Mouse (Mus musculus): ENCODE results near the gene Pgpep1l. TPM values are rescaled to one million over a fixed set of nuclear protein-coding genes. Genes with fewer than 3 reads are reported as not detected.

The Pgpep1l gene
- polyA plus RNA-seq, 1 experiment, result 0.36 TPM

- Histone ChIP-seq H3K27ac (ENCODE audit: insufficient read depth, low read length) (no peak overlapping the region), H3K27me3 (ENCODE audit: control insufficient read depth, insufficient read depth, low read length) (no peaks in the 10 kb centered on the region), H3K4me3 (ENCODE audit: extremely low read depth, insufficient read depth, insufficient read length) (no peak overlapping the region), H3K4me1 (ENCODE audit: control insufficient read depth, insufficient read depth, insufficient read length) (peaks cover 3% of the 10 kb centered on the region; the same call in 1 of the 2 replicates), H3K36me3 (ENCODE audit: control insufficient read depth, insufficient read depth, low read length) (no peaks in the 10 kb centered on the region)
- TF ChIP-seq CTCF (IDR thresholded peaks at IDR 0.05; ENCODE audit: extremely low read depth, insufficient read depth, insufficient read length, insufficient replicate concordance) (no peak), POLR2A (IDR thresholded peaks at IDR 0.05; ENCODE audit: low read depth, low read length) (no peak)
- DNase-seq (ENCODE audit: low read depth in 1 of 2, low spot score in 2 of 2), result peak in 1 of 2 experiments; percentile 31
- 31% methylated on average over 6 of the region's 6 CpGs for WGBS
Observed at GRCm38 (mm10) chr7:68209039-68209438, 55.0 kb downstream of the Pgpep1l start.

GRCm38 (mm10) chr7:68205776-68206427 is 58.1 kb downstream of the Pgpep1l start:
- Histone ChIP-seq H3K4me3 (ENCODE audit: extremely low read depth, insufficient read depth, insufficient read length) (no peak overlapping the region), H3K36me3 (ENCODE audit: control insufficient read depth, insufficient read depth, low read length) (no peaks in the 10 kb centered on the region)

GRCm38 (mm10) chr7:68199609-68200008 is 64.4 kb downstream of the Pgpep1l start:
- Histone ChIP-seq H3K36me3 (ENCODE audit: control insufficient read depth, insufficient read depth, low read length) (no peaks in the 10 kb centered on the region; the same call in 1 of the 2 replicates), H3K4me1 (ENCODE audit: control insufficient read depth, insufficient read depth, insufficient read length) (no peaks in the 10 kb centered on the region), H3K27me3 (ENCODE audit: control insufficient read depth, insufficient read depth, low read length) (no peaks in the 10 kb centered on the region), H3K27ac (ENCODE audit: insufficient read depth, low read length) (no peak overlapping the region), H3K4me3 (ENCODE audit: extremely low read depth, insufficient read depth, insufficient read length) (no peak overlapping the region)
- DNase-seq (ENCODE audit: low read depth in 1 of 2, low spot score in 2 of 2), result no peak
- WGBS, result 92% methylated on average over 7 of the region's 7 CpGs
- no peak for TF ChIP-seq CTCF (IDR thresholded peaks at IDR 0.05; ENCODE audit: extremely low read depth, insufficient read depth, insufficient read length, insufficient replicate concordance)

More at GRCm38 (mm10) chr7:68205776-68206427, 58.1 kb downstream of the Pgpep1l start:
- Histone ChIP-seq H3K27ac (ENCODE audit: insufficient read depth, low read length) (no peak overlapping the region), H3K4me1 (ENCODE audit: control insufficient read depth, insufficient read depth, insufficient read length) (no peaks in the 10 kb centered on the region), H3K27me3 (ENCODE audit: control insufficient read depth, insufficient read depth, low read length) (no peaks in the 10 kb centered on the region)
- WGBS, result 85% methylated on average over 8 of the region's 8 CpGs
- no peak for DNase-seq (ENCODE audit: low read depth in 1 of 2, low spot score in 2 of 2)
- TF ChIP-seq CTCF (IDR thresholded peaks at IDR 0.05; ENCODE audit: extremely low read depth, insufficient read depth, insufficient read length, insufficient replicate concordance) (no peak), POLR2A (IDR thresholded peaks at IDR 0.05; ENCODE audit: low read depth, low read length) (no peak)

GRCm38 (mm10) chr7:68193958-68194695 is 69.9 kb downstream of the Pgpep1l start:
- WGBS, result 70% methylated on average over 15 of the region's 15 CpGs
- Histone ChIP-seq H3K36me3 (ENCODE audit: control insufficient read depth, insufficient read depth, low read length) (no peaks in the 10 kb centered on the region; the same call in 1 of the 2 replicates), H3K27me3 (ENCODE audit: control insufficient read depth, insufficient read depth, low read length) (no peaks in the 10 kb centered on the region), H3K4me1 (ENCODE audit: control insufficient read depth, insufficient read depth, insufficient read length) (no peaks in the 10 kb centered on the region), H3K4me3 (ENCODE audit: extremely low read depth, insufficient read depth, insufficient read length) (no peak overlapping the region), H3K27ac (ENCODE audit: insufficient read depth, low read length) (no peak overlapping the region)
- DNase-seq (ENCODE audit: low read depth in 1 of 2, low spot score in 2 of 2), result no peak
- TF ChIP-seq CTCF (IDR thresholded peaks at IDR 0.05; ENCODE audit: extremely low read depth, insufficient read depth, insufficient read length, insufficient replicate concordance) (no peak), POLR2A (IDR thresholded peaks at IDR 0.05; ENCODE audit: low read depth, low read length) (no peak)

- Histone ChIP-seq H3K27ac (ENCODE audit: insufficient read depth, low read length) (no peak overlapping the region), H3K4me3 (ENCODE audit: extremely low read depth, insufficient read depth, insufficient read length) (no peak overlapping the region), H3K4me1 (ENCODE audit: control insufficient read depth, insufficient read depth, insufficient read length) (no peaks in the 10 kb centered on the region), H3K36me3 (ENCODE audit: control insufficient read depth, insufficient read depth, low read length) (no peaks in the 10 kb centered on the region), H3K27me3 (ENCODE audit: control insufficient read depth, insufficient read depth, low read length) (no peaks in the 10 kb centered on the region)
- 75% methylated on average over 13 of the region's 13 CpGs for WGBS
- peak; percentile 28; the same call in 1 of the 2 replicates for TF ChIP-seq CTCF (IDR thresholded peaks at IDR 0.05; ENCODE audit: extremely low read depth, insufficient read depth, insufficient read length, insufficient replicate concordance)
- TF ChIP-seq POLR2A (IDR thresholded peaks at IDR 0.05; ENCODE audit: low read depth, low read length), result no peak
- peak; percentile 11 to 12 for DNase-seq (ENCODE audit: low read depth in 1 of 2, low spot score in 2 of 2)
Observed at GRCm38 (mm10) chr7:68189691-68190456, 74.2 kb downstream of the Pgpep1l start.

GRCm38 (mm10) chr7:68189211-68189610 is 74.8 kb downstream of the Pgpep1l start:
- Histone ChIP-seq H3K27ac (ENCODE audit: insufficient read depth, low read length) (no peak overlapping the region), H3K4me3 (ENCODE audit: extremely low read depth, insufficient read depth, insufficient read length) (no peak overlapping the region), H3K4me1 (ENCODE audit: control insufficient read depth, insufficient read depth, insufficient read length) (no peaks in the 10 kb centered on the region), H3K36me3 (ENCODE audit: control insufficient read depth, insufficient read depth, low read length) (no peaks in the 10 kb centered on the region), H3K27me3 (ENCODE audit: control insufficient read depth, insufficient read depth, low read length) (no peaks in the 10 kb centered on the region)
- TF ChIP-seq POLR2A (IDR thresholded peaks at IDR 0.05; ENCODE audit: low read depth, low read length), result no peak
- TF ChIP-seq CTCF (IDR thresholded peaks at IDR 0.05; ENCODE audit: extremely low read depth, insufficient read depth, insufficient read length, insufficient replicate concordance), result no peak
- WGBS, result 50% methylated on average over 6 of the region's 6 CpGs
- no peak for DNase-seq (ENCODE audit: low read depth in 1 of 2, low spot score in 2 of 2)

Other genes with a start within 250 kb of the Pgpep1l start
- 27.9 and 29.2 TPM in 2 replicates for gene Fam169b, start 9.6 kb upstream of the Pgpep1l start, polyA plus RNA-seq (2012; rRNA removed)

Data from spleen, adult 2 months (tissue).